Mouse (Mus musculus) lung, adult 10 weeks (tissue): ENCODE measurements around the gene Pnpla3. TPM values are rescaled to one million over a fixed set of nuclear protein-coding genes. Genes with fewer than 3 reads are reported as not detected.

ENCODE experiments used
- polyA plus RNA-seq: library from polyadenylated mRNA; stranded (reverse); fragments of 350-450 nt; fragmentation: Illumina TruSeq; extraction: RNeasy Lipid Tissue Mini Kit (QIAGEN cat#74804); gene quantifications from one replicate; pipeline ENCODE4 v1.2.3, GENCODE M21; 2014; ENCODE audit warnings: low read depth, low replicate concordance; ENCODE audit not compliant: insufficient read depth

Pnpla3 gene
- 2.6 TPM for polyA plus RNA-seq

GRCm38 (mm10) chr15:84167600-84167999, at the start of gene Pnpla3:
Gene Pnpla3 (plus strand): TSS chr15:84167837.

GRCm38 (mm10) chr15:84123075-84123474, 44.6 kb upstream of the Pnpla3 start, which contains the start of gene Pnpla5:
Gene Pnpla5 (minus strand): TSS chr15:84123175.

GRCm38 (mm10) chr15:84192058-84192791, 24.6 kb downstream of the Pnpla3 start, which contains the start of gene Samm50:
Gene Samm50 (plus strand): TSS chr15:84192241.

GRCm38 (mm10) chr15:84231721-84232561, 64.3 kb downstream of the Pnpla3 start, which contains the start of gene Parvb:
Gene Parvb (plus strand): TSS chr15:84232043.

Other genes starting within 250 kb of the Pnpla3 start
- 1.5 TPM for gene Efcab6, start 102.5 kb upstream of the Pnpla3 start, polyA plus RNA-seq
- 0.40 TPM for gene Sult4a1, start 62.1 kb upstream of the Pnpla3 start, polyA plus RNA-seq
- gene Pnpla5, start 44.7 kb upstream of the Pnpla3 start, polyA plus RNA-seq: 0.91 TPM
- gene Samm50, start 24.4 kb downstream of the Pnpla3 start, polyA plus RNA-seq: 41.4 TPM
- gene Parvb, start 64.2 kb downstream of the Pnpla3 start, polyA plus RNA-seq: 29.9 TPM
- gene Parvg, start 156.2 kb downstream of the Pnpla3 start, polyA plus RNA-seq: 8.3 TPM